Mouse (Mus musculus) cerebellum, postnatal 10 days (tissue): ENCODE measurements at regions not wholly inside any gene's neighbourhood (a gene's known extent, or its start where the extent isn't known, plus 50 kb on each side); places are given as distances from the start of the nearest gene placed in this dataset.

Experiments
- DNase-seq, 2 experiments: peaks; one replicate each; pipeline ENCODE4 v3.0.0; 2021; ENCODE audit warnings: mixed read lengths in 2 of 2

- DNase-seq: peak; percentile 12 to 21
These were observed 50.1 kb upstream of the Herpud2 start for GRCm38 (mm10) chr9:25201671-25202070.
